Mouse (Mus musculus) gastrocnemius, adult 2 months (tissue): ENCODE results near the gene Uchl1. TPM values are rescaled to one million over a fixed set of nuclear protein-coding genes. Genes with fewer than 3 reads are reported as not detected.
A peak's percentile ranks its signal among the peaks of the same experiment; 100 is the strongest.

Experiments used
- DNase-seq: peaks from one replicate; pipeline ENCODE4 v3.0.0; 2022
- H3K27ac ChIP-seq: fragments of 200-600 bp; 2 replicates; pipeline ENCODE4 v1.8.1; 2022; ENCODE audit warnings: mild to moderate bottlenecking
- H3K4me3 ChIP-seq: fragments of 200-600 bp; 2 replicates; pipeline ENCODE4 v1.8.1; 2022; ENCODE audit warnings: mild to moderate bottlenecking, moderate library complexity
- CTCF ChIP-seq: fragments of 200-600 bp; IDR thresholded peaks from 2 replicates; pipeline ENCODE4 v1.8.1; 2022; ENCODE audit warnings: antibody characterized with exemption, mild to moderate bottlenecking, moderate library complexity
- intact Hi-C: fragments of 180-260 bp; cut with DNase I; formaldehyde crosslinking; loops from one replicate; pipeline ENCODE4 v1.15.1; 2025
- total RNA-seq, 2 experiments: library from RNA; stranded (reverse); gene quantifications; 2 replicates each; pipeline ENCODE4 v1.2.3; 2021

Uchl1 gene
- total RNA-seq, 2 experiments from 2014 or later = 3.4 to 5.3 TPM

- peak; percentile 10; the same call in 1 of the 2 replicates for TF ChIP-seq CTCF
- intact Hi-C loops = no loop called here
Measured at GRCm38 (mm10) chr5:66686863-66687262, 11.0 kb downstream of the Uchl1 start.

GRCm38 (mm10) chr5:66687737-66688136, 11.8 kb downstream of the Uchl1 start:
- TF ChIP-seq CTCF = no peak
- H3K27ac ChIP-seq = no peak overlapping the region
- intact Hi-C loops = no loop called here
- DNase-seq = no peak
- no peak overlapping the region for H3K4me3 ChIP-seq

More at GRCm38 (mm10) chr5:66686863-66687262, 11.0 kb downstream of the Uchl1 start:
- H3K4me3 ChIP-seq = no peak overlapping the region
- DNase-seq = no peak
- no peak overlapping the region for H3K27ac ChIP-seq

- H3K4me3 ChIP-seq = no peak overlapping the region
- intact Hi-C loops = no loop called here
- no peak for TF ChIP-seq CTCF
- H3K27ac ChIP-seq = no peak overlapping the region
- DNase-seq = no peak
Measured at GRCm38 (mm10) chr5:66688286-66688685, 12.4 kb downstream of the Uchl1 start.

- intact Hi-C loops = no loop called here
- H3K4me3 ChIP-seq = no peak overlapping the region
- no peak for DNase-seq
- no peak for TF ChIP-seq CTCF
- no peak overlapping the region for H3K27ac ChIP-seq
Measured at GRCm38 (mm10) chr5:66689796-66690195, 13.9 kb downstream of the Uchl1 start.

- no peak overlapping the region for H3K27ac ChIP-seq
- H3K4me3 ChIP-seq = no peak overlapping the region
- no peak for DNase-seq
- intact Hi-C loops = no loop called here
- no peak for TF ChIP-seq CTCF
Measured at GRCm38 (mm10) chr5:66693231-66693630, 17.3 kb downstream of the Uchl1 start.

GRCm38 (mm10) chr5:66697119-66697518, 21.2 kb downstream of the Uchl1 start:
- TF ChIP-seq CTCF = peak; percentile 75
- DNase-seq = no peak
- no peak overlapping the region for H3K27ac ChIP-seq
- intact Hi-C loops = loop anchor here (1.0 to 5.0 kb wide), 3 partner anchors 300 to 535 kb away; no protein-coding TSS in a partner anchor
- no peak overlapping the region for H3K4me3 ChIP-seq

GRCm38 (mm10) chr5:66699911-66700310, 24.0 kb downstream of the Uchl1 start:
- Histone ChIP-seq H3K4me3 (no peak overlapping the region), H3K27ac (no peak overlapping the region)
- DNase-seq = no peak
- intact Hi-C loops = loop anchor here (5.0 kb wide), 2 partner anchors 297 to 532 kb away; no protein-coding TSS in a partner anchor
- TF ChIP-seq CTCF = no peak

GRCm38 (mm10) chr5:66701951-66702350, 26.1 kb downstream of the Uchl1 start:
- Histone ChIP-seq H3K4me3 (no peak overlapping the region), H3K27ac (no peak overlapping the region)
- intact Hi-C loops = no loop called here
- no peak for DNase-seq
- TF ChIP-seq CTCF = no peak

- no peak for DNase-seq
- no peak for TF ChIP-seq CTCF
- intact Hi-C loops = no loop called here
- no peak overlapping the region for H3K27ac ChIP-seq
- no peak overlapping the region for H3K4me3 ChIP-seq
Measured at GRCm38 (mm10) chr5:66703317-66704004, 27.6 kb downstream of the Uchl1 start.

- H3K4me3 ChIP-seq = no peak overlapping the region
- intact Hi-C loops = no loop called here
- no peak for TF ChIP-seq CTCF
- no peak overlapping the region for H3K27ac ChIP-seq
- no peak for DNase-seq
Measured at GRCm38 (mm10) chr5:66707859-66708258, 32.0 kb downstream of the Uchl1 start.

GRCm38 (mm10) chr5:66710445-66711019, 34.6 kb downstream of the Uchl1 start:
- DNase-seq = no peak
- peak; percentile 67 for TF ChIP-seq CTCF
- intact Hi-C loops = loop anchor here (2.0 to 5.0 kb wide), 3 partner anchors 82 to 307 kb away; no protein-coding TSS in a partner anchor

GRCm38 (mm10) chr5:66712801-66713200, 36.9 kb downstream of the Uchl1 start:
- Histone ChIP-seq H3K27ac (peak overlapping the region; percentile 59), H3K4me3 (no peak overlapping the region)
- intact Hi-C loops = loop anchor here (5.0 kb wide), 2 partner anchors 80 to 304 kb away; no protein-coding TSS in a partner anchor
- TF ChIP-seq CTCF = no peak
- peak; percentile 54 for DNase-seq

More at GRCm38 (mm10) chr5:66710445-66711019, 34.6 kb downstream of the Uchl1 start:
- no peak overlapping the region for H3K27ac ChIP-seq
- no peak overlapping the region for H3K4me3 ChIP-seq

GRCm38 (mm10) chr5:66715498-66715931, 39.6 kb downstream of the Uchl1 start:
- TF ChIP-seq CTCF = no peak
- intact Hi-C loops = no loop called here
- Histone ChIP-seq H3K27ac (no peak overlapping the region; the same call in 1 of the 2 replicates), H3K4me3 (no peak overlapping the region)
- DNase-seq = no peak

- DNase-seq = no peak
- intact Hi-C loops = no loop called here
- no peak overlapping the region for H3K4me3 ChIP-seq
- peak; percentile 7; the same call in 1 of the 2 replicates for TF ChIP-seq CTCF
- H3K27ac ChIP-seq = no peak overlapping the region
Measured at GRCm38 (mm10) chr5:66717931-66718330, 42.0 kb downstream of the Uchl1 start.
